Mouse (Mus musculus) lung, adult 2 months (tissue): ENCODE results near the gene Lrrc28. TPM values are rescaled to one million over a fixed set of nuclear protein-coding genes. Genes with fewer than 3 reads are reported as not detected.

Experiments used
- DNase-seq: peaks from one replicate; pipeline ENCODE4 v3.0.0; 2022
- H3K4me1 ChIP-seq: fragments of 200-500 bp; 2 replicates; pipeline ENCODE4 v1.6.1; 2011; ENCODE audit warnings: low read length; ENCODE audit not compliant: control insufficient read depth, insufficient read depth
- H3K4me3 ChIP-seq: fragments of 200-500 bp; replicated peaks from 2 replicates; pipeline ENCODE3; 2011; ENCODE audit warnings: low read depth, mild to moderate bottlenecking, control low read depth, low read length; ENCODE audit errors: extremely low read depth
- CTCF ChIP-seq: fragments of 200-500 bp; IDR thresholded peaks from 2 replicates; pipeline ENCODE4 v1.5.1; 2011; ENCODE audit warnings: mild to moderate bottlenecking, low read length, control low read depth; ENCODE audit not compliant: insufficient read depth
- POLR2A ChIP-seq: fragments of 200-500 bp; IDR thresholded peaks from 2 replicates; pipeline ENCODE4 v1.6.1; 2011; ENCODE audit warnings: low read depth, mild to moderate bottlenecking, control low read depth, low read length, borderline replicate concordance; ENCODE audit errors: extremely low read depth
- WGBS: fragments of 180-500 bp; shearing (Covaris S2); methylation state at CpG from one replicate; pipeline ENCODE4 v1.1.7; 2018; 5-methylcytosine and 5-hydroxymethylcytosine counted together
- polyA plus RNA-seq: library from polyadenylated mRNA; depleted of rRNA; stranded (reverse); fragments of >200 nt; gene quantifications from 2 replicates; pipeline ENCODE4 v1.2.3, GENCODE M21; 2012

Lrrc28 gene
- polyA plus RNA-seq, 1 experiment, result 25.4 TPM

- DNase-seq, result no peak
- Histone ChIP-seq H3K4me3 (no peak overlapping the region), H3K4me1 (peaks cover 8% of the 10 kb centered on the region)
- no peak for TF ChIP-seq CTCF
- no peak for TF ChIP-seq POLR2A
- 34% methylated on average over 4 of the region's 4 CpGs for WGBS
Measured at GRCm38 (mm10) chr7:67514380-67514779, 130.7 kb downstream of the Lrrc28 start.

- TF ChIP-seq POLR2A (no peak), CTCF (no peak)
- 90% methylated on average over 4 of the region's 4 CpGs for WGBS
- no peak for DNase-seq
- peaks cover 8% of the 10 kb centered on the region for H3K4me1 ChIP-seq
- no peak overlapping the region for H3K4me3 ChIP-seq
Measured at GRCm38 (mm10) chr7:67513656-67514055, 131.4 kb downstream of the Lrrc28 start.

GRCm38 (mm10) chr7:67511606-67512005 is 133.5 kb downstream of the Lrrc28 start:
- 82% methylated on average over 7 of the region's 7 CpGs for WGBS
- Histone ChIP-seq H3K4me3 (no peak overlapping the region), H3K4me1 (peaks cover 8% of the 10 kb centered on the region)
- TF ChIP-seq POLR2A, result no peak
- no peak for TF ChIP-seq CTCF
- DNase-seq, result no peak

GRCm38 (mm10) chr7:67503281-67504010 is 141.6 kb downstream of the Lrrc28 start:
- no peak for DNase-seq
- no peak overlapping the region for H3K4me3 ChIP-seq
- 40% methylated on average over 7 of the region's 7 CpGs for WGBS
- TF ChIP-seq CTCF (no peak), POLR2A (no peak)
- H3K4me1 ChIP-seq, result no peaks in the 10 kb centered on the region

- WGBS, result 68% methylated on average over 4 of the region's 4 CpGs
Measured at GRCm38 (mm10) chr7:67502631-67503030, 142.4 kb downstream of the Lrrc28 start.

GRCm38 (mm10) chr7:67500878-67501277 is 144.2 kb downstream of the Lrrc28 start:
- no peaks in the 10 kb centered on the region for H3K4me1 ChIP-seq
- no peak overlapping the region for H3K4me3 ChIP-seq
- DNase-seq, result no peak
- 84% methylated on average over 5 of the region's 5 CpGs for WGBS
- TF ChIP-seq CTCF (no peak), POLR2A (no peak)

More at GRCm38 (mm10) chr7:67502631-67503030, 142.4 kb downstream of the Lrrc28 start:
- no peak for DNase-seq
- no peaks in the 10 kb centered on the region for H3K4me1 ChIP-seq
- H3K4me3 ChIP-seq, result no peak overlapping the region
- TF ChIP-seq POLR2A, result no peak
- TF ChIP-seq CTCF, result no peak

GRCm38 (mm10) chr7:67500076-67500828 is 144.8 kb downstream of the Lrrc28 start:
- WGBS, result 70% methylated on average over 11 of the region's 11 CpGs
- TF ChIP-seq POLR2A (no peak), CTCF (no peak)
- Histone ChIP-seq H3K4me3 (no peak overlapping the region), H3K4me1 (no peaks in the 10 kb centered on the region)
- DNase-seq, result no peak

GRCm38 (mm10) chr7:67499516-67499915 is 145.6 kb downstream of the Lrrc28 start:
- DNase-seq, result no peak
- Histone ChIP-seq H3K4me3 (no peak overlapping the region), H3K4me1 (no peaks in the 10 kb centered on the region)
- 78% methylated on average over 7 of the region's 7 CpGs for WGBS
- no peak for TF ChIP-seq POLR2A
- no peak for TF ChIP-seq CTCF

GRCm38 (mm10) chr7:67493795-67494687 is 151.0 kb downstream of the Lrrc28 start:
- H3K4me3 ChIP-seq, result no peak overlapping the region
- no peak for TF ChIP-seq CTCF
- TF ChIP-seq POLR2A, result no peak
- WGBS, result 55% methylated on average over 9 of the region's 9 CpGs
- no peak for DNase-seq
- no peaks in the 10 kb centered on the region for H3K4me1 ChIP-seq
